Mouse (Mus musculus): ENCODE measurements at regions not wholly inside any gene's neighbourhood (a gene's known extent, or its start where the extent isn't known, plus 50 kb on each side); places are given as distances from the start of the nearest gene placed in this dataset.

DNA sequence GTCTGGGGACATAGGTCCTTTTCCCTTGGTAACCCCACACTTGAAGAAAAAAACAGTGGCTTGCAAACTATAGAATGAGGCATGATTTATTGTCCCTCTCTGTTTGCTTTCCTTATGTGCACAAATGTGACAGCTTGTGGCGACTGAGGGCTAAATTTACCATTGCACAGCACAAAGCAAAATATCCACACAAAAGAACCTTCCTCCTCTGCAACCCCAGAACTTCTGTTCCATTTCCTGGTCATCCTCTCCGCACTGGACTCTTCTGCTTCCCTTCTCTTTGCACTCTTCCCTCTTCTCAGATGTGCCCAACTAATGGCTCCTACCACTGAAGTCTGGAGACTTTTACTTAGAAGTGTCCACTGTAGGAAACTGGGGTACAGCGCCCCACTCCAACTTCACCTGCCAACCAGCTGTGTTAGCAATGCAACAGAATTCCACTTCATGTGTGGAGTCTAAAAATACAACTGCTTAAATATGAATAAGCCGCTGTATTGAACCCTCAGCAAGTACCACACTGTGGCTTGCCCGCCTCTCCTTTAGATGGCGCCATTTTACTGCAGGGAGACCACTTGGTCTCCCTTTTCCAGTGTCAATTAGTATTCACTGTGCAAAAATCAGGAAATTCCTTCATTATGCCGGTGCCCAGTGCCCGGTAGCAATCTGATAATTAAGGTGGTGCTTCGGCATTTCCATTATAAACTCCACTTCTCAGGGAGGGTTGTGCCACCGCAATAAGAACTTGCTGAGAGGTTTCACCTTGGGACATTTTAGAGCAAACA, 199.6 kb downstream of the Foxa2 start:
- CTCF ChIA-PET = no interaction called here
- POLR2A ChIA-PET = no interaction called here

DNA sequence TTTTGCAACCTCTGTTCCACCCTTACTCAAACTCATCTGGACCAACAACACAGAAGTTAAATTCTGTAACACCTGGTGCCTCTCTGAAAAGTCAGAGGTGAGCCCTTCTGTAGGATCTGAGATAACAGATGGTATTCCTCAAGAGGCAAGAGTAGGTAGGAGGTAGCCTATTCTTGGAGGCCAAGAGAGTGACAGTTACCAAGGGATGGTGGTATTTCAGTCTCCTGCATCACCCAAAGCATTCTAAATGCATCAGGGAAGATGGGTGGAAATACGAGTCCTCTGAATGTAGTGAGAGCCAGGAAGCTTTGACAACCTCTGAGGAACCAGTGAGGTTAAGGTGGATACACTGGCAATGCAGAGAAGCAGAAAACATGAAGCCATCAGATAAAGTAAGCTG, 201.5 kb downstream of the Foxa2 start:
- CTCF ChIA-PET = no interaction called here
- POLR2A ChIA-PET = no interaction called here

DNA sequence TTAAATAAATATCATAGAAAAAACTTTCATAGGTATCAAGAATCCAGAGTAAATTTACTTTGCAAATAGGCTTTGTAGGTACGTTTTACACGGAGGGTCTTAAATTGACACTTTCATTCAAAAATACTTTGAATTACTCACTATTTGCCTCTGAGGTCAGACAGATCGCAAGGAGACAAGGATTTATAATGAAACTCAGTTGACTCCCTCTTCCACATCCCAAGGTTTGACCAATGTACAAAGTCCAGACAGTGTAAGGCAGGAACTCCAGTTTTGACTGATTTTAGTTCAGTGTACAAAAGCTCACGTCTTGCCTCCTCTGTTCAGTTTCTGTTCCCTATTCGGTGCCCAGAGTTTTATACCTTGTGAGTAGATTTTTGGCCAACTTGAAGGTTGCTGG, 205.8 kb downstream of the Foxa2 start:
- ChIA-PET POLR2A (no interaction called here), CTCF (no interaction called here)

DNA sequence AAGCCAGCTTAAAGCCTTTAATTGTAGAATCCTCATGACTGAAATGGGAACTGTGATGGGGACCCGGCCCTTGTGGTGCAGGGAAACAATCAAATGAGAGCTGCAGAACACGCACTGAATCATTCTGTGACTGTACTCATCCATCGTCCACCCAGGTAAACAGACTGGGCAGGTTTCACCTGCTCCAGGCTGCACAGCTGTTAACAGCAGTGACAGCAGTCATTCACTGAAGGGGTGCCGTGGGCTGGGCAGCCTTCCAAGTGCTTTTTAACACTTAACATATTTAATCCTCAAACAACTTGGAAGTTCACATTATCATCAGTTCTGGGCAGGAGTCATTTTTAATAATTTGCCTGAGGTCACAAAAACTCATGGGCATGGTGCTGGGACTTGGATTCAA, 208.2 kb downstream of the Foxa2 start:
- POLR2A ChIA-PET = no interaction called here
- CTCF ChIA-PET = no interaction called here

DNA sequence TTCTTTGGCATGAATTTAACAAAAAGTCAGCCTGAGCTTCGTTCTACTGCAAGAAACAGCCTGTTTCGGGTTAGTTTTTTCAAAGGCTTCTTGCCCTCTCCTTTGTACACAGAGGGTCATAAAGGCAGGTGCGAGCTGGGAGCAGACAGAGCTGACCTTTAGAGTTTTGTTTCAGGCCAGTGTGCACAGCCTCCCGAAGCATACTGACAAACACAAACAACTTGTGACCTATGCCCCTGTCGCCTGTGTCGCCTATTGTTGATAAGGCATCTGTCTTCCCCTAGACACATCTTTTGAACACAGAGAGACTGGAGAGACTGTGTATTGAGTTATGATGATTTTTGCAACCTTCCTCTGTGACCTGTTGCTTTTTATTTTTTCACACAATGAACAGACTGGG, 216.2 kb downstream of the Foxa2 start:
- ChIA-PET POLR2A (no interaction called here), CTCF (interaction anchor here in 1 of 4 experiments (0.6 kb wide), 1 partner anchor 517 kb away, joined by 4 read pairs; no protein-coding TSS in a partner anchor)

DNA sequence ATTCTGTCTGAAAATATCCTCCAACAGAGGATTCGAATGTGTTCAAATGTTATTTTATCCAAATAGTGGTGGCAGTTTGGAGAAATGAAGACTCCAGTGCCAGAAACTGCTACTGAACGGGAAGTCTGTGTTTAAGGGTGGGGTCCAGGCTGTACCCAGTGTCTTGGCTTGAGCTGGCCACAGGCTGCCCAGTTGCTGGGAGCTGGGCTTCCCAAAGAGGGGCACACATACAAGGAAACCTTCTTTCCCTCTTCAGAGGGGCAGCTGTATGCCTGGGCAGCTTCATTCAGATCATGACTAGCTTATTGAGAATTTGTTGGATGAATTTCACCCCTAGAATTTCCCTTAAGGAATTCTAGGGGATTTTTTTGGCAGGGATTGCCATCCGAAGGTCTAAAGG, 229.8 kb downstream of the Foxa2 start:
- ChIA-PET CTCF (interaction anchor here in 1 of 4 experiments (0.6 kb wide), 1 partner anchor 244 kb away, joined by 4 read pairs; no protein-coding TSS in a partner anchor), POLR2A (no interaction called here)

DNA sequence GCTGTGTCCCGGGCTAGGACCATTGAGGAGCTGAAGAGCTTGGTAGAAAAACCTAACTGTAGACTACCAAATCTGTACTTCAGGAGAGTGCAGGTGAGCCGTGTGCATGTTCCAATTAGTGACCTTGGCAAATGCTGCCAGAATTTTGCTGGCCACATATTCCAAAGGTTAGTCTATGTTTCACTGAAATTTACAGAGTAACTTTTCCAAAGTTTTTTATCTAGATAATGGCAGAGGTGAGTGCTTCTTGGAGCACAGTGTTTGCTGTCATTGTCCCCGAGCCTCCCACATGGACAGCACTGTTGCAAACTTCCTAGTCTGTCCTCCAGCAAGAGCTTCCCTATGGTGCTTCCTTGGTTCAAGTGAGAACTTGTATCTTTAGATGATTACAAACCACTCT, 232.5 kb downstream of the Foxa2 start:
- POLR2A ChIA-PET = no interaction called here

DNA sequence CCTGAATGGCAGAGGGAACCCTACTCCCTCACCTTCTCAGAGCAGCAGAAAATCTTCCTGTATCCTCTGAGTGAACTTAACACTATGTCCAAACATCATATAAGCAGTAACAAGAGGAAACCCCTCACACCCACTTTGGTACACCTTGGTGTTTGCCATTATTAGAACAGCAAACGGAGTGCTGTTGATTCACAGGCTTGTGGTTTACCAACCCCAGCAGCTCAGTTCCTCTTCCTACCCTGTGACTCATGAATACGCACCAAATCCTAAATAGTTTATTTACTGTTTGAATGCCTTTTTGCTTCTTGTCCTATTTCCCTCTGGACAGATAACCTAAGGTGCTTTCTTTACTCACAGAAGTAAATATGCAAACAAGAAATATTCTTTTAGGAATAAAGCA, 233.3 kb downstream of the Foxa2 start:
- POLR2A ChIA-PET = no interaction called here

More for the DNA sequence above, 232.5 kb downstream of the Foxa2 start:
- CTCF ChIA-PET = no interaction called here

DNA sequence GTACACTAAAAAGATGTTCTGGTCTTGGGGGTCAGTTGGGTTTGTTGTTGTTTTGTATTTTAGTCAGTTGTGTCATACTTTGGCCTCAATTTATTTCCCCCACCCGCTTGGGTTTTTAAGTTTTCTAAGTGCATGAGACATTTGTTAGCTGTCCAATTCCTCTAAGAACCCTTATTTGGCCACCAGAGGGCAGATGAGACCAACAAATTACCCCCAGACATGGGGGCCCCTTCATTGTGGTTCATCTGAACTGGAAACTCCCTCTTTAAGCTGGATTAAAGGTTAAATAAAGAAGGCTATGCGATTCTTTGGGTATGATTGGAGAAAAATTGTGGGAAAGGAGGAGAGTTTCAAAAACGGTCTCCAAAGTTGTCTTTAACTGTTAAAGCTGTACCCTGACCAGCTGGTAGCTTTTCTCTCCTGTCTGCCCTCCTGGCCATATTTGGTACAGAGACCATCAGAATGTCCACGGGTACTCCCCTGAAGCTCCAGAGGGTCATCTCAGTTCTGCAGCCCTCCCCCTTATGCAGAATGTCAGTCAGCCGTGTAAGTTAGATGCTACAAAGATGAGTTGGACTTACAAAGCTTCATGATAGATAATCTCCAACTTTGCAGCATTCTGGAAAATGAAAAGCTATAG, 238.6 kb downstream of the Foxa2 start:
- POLR2A ChIA-PET = interaction anchor here in 2 of 4 experiments (0.6 to 0.7 kb wide), 2 partner anchors 144 to 304 kb away, joined by 3 to 11 read pairs; no protein-coding TSS in a partner anchor
- CTCF ChIA-PET = interaction anchor here (0.5 to 3.3 kb wide), 35 partner anchors 10 to 898 kb away, joined by 3 to 33 read pairs (median 4); no protein-coding TSS in a partner anchor

More for the DNA sequence above, 233.3 kb downstream of the Foxa2 start:
- CTCF ChIA-PET = no interaction called here

DNA sequence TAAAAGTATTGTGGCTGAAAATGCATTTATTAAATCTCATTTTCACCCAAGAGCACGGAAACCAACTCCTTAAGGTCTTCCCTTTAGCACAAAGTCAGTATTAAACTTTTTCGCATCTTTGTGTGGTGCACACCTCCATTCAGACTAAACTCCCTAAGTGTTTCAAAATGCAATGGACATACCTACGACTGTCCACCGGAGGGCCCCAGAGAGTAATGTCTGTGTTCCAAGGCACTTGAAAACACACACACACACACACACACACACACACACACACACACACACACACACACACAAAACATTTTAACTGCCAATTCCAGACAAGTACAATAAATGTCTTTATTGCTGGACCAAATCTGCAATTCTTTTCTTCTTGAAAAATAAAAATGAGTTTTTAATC, 243.7 kb downstream of the Foxa2 start:
- CTCF ChIA-PET = no interaction called here
- POLR2A ChIA-PET = no interaction called here

DNA sequence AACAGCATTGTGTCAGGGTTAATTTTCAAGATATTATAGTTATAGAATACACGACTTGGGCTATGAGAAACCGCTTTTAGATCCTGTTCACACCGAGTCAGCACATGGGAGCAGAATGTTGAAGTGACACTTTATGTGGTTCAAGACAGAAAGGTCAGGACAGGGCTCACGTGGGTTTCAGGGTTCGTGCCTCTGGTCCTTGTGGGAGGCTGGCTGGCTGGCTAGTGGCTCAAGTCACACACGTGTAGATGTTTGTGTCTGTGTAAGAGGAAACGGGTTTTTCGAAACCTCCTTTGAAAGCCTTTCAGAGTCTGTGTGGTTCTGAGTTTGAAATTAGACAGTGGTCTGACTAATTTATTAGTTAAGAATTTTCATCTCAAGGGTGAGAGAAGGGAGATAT, 255.3 kb downstream of the Foxa2 start:
- ChIA-PET CTCF (interaction anchor here in 1 of 4 experiments (0.6 kb wide), 1 partner anchor 866 kb away, joined by 3 read pairs; no protein-coding TSS in a partner anchor), POLR2A (no interaction called here)

DNA sequence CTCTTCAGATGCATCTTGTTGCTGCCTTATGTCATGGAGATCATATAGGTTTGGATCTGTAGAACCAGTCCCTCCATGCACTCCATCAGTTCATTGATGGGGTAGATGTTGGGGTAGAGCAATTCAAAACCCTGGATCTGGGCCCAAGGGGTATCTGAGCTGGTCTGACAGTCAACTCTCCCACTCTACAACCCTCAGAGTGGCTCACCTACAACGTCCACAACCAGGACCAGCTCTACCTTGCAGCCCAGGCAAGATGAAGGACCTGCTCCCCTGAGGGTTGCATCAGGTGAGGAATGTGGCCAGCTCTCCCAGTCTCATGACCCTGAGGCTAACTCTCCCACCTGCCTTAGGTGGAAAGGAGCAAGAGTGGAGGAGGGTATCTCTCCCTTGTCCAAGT, 256.9 kb downstream of the Foxa2 start:
- ChIA-PET POLR2A (no interaction called here), CTCF (interaction anchor here in 3 of 4 experiments (0.6 to 1.2 kb wide), 3 partner anchors 101 to 331 kb away, joined by 3 to 6 read pairs (median 4); no protein-coding TSS in a partner anchor)

DNA sequence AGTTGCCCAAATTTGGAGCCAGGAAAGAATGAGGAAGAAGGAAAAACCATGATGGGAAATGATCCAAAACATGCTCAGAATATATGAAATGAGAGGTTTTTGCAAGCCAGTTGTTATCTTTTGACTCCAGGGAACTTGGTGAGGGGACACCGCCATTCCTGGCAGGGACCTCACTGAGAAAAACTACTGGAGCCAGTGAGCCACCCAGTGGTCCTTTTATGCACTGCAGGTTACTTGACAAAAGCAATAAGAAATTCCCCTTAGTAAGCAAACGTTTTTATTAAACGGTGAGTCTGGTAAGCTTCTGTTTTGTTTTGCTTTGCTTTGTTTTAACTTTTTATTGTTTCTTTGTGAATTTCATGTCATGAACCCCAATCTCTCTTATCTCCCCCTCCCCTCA, 257.5 kb downstream of the Foxa2 start:
- POLR2A ChIA-PET = no interaction called here
- CTCF ChIA-PET = interaction anchor here in 3 of 4 experiments (0.6 to 1.2 kb wide), 3 partner anchors 101 to 331 kb away, joined by 3 to 6 read pairs (median 4); no protein-coding TSS in a partner anchor

DNA sequence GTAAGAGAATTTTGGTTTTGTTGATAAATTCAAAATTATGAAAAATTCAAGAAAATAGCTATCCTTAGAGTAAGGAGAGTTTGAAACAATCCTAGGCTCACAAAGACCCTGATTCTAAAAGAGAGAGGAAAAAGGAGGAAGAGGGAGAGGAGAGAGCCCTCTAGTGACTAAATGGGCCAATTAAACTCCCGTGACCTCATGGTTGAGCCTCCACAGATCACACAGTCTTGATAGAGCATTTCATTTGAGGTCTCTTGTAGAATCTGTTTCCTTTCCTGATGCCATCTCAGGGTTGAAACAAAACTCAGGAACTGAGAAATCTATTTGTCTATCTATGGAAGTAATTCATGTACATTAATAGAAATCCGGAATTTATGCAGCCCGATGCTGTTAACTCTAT, 258.8 kb downstream of the Foxa2 start:
- POLR2A ChIA-PET = no interaction called here
- CTCF ChIA-PET = no interaction called here

DNA sequence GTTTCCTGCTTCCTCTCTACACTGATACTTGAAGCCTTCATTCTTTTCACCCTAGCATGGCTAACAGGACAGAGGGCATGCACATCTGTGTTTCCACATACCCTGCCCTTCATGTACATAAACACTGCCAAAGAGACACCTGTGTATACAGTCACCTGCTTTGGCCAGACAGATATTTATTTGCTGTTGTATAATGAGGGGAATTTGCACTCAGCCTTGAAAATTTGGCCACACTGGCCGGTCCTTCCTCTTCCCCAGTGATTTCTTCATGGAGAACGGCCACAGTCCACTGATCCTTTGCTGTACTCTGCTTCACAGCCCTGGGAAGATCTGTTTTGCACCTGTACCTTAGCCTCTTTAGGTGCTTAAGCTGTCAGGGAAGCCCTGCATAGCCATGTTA, 264.3 kb downstream of the Foxa2 start:
- ChIA-PET CTCF (no interaction called here), POLR2A (no interaction called here)

DNA sequence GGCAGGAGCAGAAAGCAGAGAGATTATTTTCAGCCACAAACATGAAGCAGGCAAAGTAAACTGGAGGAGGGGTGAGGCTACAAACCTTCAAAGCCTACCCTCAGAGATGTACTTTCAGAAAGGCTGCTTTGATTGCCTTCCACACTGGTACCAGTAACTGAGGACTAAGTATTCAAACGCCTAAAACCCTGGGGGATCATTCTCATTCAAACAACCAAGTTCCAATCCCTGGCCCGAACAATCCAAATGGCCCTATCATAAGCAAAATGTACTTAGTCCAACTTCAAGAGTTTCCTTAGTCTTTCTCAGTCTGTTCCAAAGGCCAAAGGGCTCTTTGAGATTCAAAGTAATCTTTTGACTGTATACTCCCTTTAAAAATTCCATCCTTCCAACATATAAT, 270.5 kb downstream of the Foxa2 start:
- ChIA-PET POLR2A (no interaction called here), CTCF (no interaction called here)

DNA sequence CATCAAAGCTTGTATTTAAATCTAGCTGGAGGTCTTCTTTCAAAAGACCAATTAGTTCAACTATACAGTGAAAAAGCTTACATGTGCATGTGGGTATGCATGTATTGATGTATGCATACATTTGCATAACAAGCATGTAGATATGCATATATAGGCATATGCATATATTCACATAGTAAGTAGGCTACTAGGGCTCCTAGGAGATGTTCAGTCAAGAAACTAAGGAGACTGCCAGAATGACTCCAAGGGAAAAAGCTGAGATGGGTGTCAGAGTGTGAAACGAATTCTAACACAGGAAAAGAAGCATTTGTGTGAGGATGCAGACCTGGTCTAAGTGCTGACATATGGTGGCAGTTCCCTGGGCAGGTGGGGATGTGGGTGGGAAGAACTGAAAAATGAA, 274.2 kb downstream of the Foxa2 start:
- POLR2A ChIA-PET = interaction anchor here in 1 of 4 experiments (0.6 to 1.0 kb wide), 2 partner anchors 12 to 264 kb away, joined by 3 read pairs; no protein-coding TSS in a partner anchor
- CTCF ChIA-PET = interaction anchor here in 3 of 4 experiments (0.8 to 2.2 kb wide), 3 partner anchors 36 to 84 kb away, joined by 3 to 7 read pairs (median 3); no protein-coding TSS in a partner anchor

DNA sequence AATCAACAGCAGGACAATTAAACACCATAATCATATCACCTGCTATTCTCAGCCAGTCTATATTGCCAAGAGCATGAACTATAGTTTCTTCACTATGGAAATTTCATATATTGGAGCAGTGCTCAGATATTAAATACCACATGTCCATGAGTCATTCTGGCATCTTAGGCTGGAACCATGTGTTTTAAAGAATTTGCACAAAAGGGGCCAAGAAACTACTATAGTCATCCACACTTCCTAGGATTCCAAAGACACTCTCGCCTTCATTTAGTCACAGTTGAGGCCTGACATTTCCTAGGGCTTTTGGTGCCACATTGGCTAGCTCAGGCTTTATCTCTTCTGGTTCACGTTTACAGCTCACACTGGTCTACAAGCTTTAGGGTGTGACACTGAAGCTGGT, 293.7 kb downstream of the Foxa2 start:
- CTCF ChIA-PET = no interaction called here
- POLR2A ChIA-PET = no interaction called here

DNA sequence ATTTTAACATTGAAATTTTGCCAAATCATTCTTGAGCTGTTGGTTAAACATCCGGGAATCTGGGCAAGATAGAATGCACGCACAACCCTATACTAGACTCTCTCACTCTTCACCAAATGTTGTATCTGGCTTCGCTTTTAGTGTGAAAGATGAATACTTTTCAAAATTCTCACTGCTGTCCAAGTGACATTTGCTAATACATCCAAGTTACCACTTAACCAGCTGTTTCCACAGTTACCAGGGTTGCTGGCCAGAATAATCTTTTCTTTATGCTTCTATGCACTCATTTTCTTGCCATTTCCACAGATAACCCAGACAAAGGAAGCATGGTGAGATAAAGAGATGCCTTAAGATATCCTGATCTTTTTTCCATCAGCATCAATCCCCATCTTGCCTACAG, 294.9 kb downstream of the Foxa2 start:
- CTCF ChIA-PET = interaction anchor here in 1 of 4 experiments (0.7 kb wide), 1 partner anchor 15 kb away, joined by 3 read pairs; no protein-coding TSS in a partner anchor
- POLR2A ChIA-PET = interaction anchor here in 1 of 4 experiments (0.5 kb wide), 1 partner anchor 553 kb away, joined by 3 read pairs; no protein-coding TSS in a partner anchor

DNA sequence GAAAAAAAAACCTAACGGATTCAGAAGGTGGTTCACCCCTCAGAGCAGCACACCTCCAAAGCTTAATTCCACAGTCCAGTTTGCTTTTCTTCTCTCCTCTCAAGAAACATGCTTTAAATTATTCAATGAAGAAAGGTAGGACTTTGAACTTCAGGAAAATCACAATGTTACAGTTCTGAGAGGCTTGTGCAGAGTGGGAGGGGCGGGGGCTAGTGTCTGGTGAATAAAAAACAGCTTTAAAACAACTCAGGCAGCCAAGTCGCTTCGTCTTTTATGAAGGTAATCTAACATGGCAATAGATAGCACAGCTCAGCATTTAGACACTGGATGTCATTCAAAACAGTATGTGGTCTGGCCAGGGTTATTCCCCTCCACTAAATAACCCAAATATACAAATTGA, 298.8 kb downstream of the Foxa2 start:
- CTCF ChIA-PET = no interaction called here

DNA sequence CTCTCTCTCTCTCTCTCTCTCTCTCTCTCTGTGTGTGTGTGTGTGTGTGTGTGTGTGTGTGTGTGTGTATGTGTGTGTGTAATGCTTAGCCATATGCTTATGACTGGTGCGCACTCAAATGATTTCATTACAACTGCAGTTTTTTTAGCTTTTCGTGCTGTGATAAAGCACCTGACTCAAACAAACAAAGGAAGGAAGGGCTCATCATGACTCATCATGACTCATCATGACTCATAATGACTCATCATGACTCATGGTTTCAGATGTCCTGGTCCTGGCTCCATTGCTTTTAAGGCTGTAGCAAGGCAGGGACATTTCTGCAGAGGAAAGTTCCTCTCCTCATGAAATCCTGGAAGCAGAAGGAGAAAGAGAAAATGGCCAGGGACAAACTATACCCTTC, 302.9 kb downstream of the Foxa2 start:
- CTCF ChIA-PET = no interaction called here

More for the DNA sequence above, 298.8 kb downstream of the Foxa2 start:
- POLR2A ChIA-PET = no interaction called here

More for the DNA sequence above, 302.9 kb downstream of the Foxa2 start:
- POLR2A ChIA-PET = no interaction called here

Measured in embryonic stem cell, embryonic (primary cell).